Mouse (Mus musculus): Measurements from ENCODE around the gene Rhpn2.

The Rhpn2 gene

DNA sequence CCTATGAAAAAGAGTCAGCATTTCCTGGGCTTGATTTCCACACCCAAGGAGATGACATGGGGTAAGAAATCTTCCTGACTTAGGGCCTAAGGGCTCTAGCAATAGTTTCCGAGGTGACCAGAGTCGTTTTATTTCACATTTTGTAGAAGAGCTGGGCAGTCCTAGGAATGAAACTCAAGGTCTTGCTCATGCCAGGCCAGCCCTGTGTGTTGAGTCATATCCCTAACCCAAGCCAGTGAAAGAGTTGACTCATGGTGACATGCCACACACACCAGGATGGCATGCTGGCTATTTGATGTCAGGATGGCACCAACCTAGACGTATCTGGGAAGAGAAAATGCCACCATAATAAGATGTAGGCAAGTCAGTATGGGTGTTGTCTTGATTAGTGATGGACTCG lies 15.1 kb downstream of the Rhpn2 start:
- no peak for DNase-seq

DNA sequence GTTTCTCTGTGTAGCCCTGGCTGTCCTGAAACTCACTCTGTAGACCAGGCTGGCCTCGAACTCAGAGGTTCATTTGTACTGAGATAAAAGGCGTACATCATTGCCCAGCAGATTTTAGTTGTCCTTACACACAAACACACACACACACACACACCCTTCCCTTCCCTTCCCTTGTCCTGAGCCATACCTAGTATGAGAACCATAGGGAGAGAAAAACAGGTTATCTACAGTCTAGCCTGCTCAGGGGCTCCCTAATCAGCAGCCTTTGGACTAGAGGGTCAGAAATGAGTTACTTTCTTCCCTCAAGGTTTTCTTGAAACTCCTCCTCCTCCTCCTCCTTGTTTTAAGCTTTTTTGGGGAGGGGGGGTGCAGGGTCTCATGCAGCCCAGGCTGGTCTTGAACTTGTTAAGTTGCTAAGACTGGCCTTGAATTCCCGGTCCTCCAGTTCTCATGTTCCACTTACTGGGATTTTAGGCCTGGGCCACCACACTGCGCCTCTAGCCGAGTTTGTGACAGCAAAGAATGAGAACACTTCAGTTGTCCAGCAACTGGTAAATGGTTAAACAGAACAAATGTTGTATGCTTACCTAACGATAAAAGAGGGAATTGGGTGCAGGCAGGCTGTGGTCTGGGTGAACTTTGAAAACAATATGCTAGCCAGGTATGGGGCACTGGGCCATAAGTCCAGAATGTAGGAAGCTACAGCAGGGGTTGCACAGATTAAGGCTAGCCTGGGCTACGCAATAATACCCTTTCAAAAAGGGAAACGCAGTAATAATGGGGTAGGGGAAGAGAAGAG lies 16.1 kb downstream of the Rhpn2 start:
- DNase-seq, result no peak

DNA sequence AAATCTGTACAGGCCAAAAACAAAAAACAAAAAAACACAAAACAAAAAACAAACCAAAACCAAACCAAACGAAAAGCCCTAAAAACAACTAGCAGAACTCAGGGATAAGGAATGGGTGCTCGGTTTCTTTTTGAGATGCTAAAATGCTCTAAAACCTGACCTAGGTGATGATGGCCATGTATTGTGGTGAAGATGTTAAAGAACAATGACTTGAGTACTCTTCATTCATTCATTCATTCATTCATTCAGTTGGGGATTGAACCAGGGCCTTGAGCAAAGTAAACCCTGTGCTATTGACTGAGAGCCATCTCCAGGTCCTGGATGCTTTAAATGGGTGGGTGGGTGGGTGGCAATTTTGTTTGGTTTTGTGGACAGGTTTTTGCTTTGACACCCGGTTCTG lies 17.2 kb downstream of the Rhpn2 start:
- no peak for DNase-seq

GRCm38 (mm10) chr7:35353306-35353705 lies 19.3 kb downstream of the Rhpn2 start:
- DNase-seq, result no peak

- no peak for DNase-seq
These were observed 21.4 kb downstream of the Rhpn2 start for GRCm38 (mm10) chr7:35355303-35355872.

- DNase-seq, result peak in 1 of 2 experiments; percentile 31
These were observed 23.7 kb downstream of the Rhpn2 start for GRCm38 (mm10) chr7:35357621-35358020.

DNA sequence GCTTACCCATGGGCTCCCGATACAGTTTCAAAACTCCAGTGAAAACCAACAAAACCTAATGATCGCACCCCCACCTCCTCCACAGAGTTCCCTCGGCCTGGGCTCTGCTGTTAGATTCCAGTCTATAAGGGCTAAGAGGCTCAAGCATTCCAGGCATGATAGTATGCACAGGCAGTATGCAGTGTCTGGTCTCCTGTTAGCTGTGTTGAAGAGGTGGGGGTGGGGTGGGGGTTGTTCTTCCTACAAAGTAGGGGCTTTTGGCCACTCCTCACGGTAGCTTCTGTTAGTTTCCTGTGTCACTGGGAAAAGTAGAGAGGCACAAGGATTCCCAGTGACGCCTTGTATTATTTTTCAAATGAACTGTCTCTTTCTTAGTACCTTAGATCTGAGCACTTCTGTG lies 28.3 kb downstream of the Rhpn2 start:
- no peak for DNase-seq

DNA sequence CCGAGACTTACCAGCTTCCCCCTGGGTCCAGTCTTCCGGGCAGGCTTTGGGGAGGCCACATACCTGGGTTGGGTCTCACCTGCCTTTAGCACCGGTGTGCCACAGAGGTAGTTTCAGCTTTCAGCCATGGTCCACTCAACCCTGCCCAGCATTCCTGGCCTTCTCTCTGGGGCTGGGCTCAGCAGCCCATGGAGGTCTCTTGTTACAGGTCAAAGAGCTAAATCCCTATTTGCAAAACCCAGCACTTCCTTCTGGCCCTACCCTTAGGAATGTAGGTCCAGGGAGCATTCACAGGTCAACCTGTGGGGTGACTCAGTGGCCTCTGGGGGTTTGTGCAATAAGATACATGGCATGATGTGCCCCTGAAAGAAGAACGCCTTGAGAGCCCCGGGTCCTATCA lies 28.9 kb downstream of the Rhpn2 start:
- no peak for DNase-seq

DNA sequence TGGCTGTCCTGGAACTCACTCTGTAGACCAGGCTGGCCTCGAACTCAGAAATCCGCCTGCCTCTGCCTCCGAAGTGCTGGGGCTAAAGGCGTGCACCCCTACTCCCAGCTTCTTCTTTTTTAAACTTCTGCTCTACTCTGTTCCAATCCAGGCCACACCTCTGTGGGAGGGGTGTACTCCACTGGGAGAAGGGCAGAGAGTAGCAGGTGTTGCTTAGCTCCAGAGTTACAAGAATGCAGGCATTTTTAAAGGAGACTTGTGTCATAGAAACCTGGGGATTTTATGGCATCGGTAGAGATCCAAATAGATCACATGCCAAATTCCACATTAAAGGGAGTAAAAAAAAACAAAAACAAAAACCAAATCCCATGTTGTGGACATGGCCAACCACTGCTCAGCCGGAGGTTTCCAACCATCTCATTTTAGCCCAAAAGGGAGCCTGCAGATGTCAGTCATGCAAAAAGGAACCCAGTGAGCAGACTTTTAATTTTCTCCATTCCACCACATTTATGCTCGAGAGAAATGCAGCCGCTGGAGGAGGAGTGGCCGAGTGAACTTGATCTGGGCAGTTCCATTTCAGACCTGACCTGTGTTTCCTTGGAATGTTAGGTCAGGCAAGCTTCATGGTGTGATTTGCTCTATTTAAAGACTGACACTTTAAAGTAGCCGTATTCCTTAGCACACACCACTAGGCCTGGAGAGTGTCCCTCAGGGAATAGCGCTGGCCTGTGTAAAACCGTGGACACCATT lies 31.4 kb downstream of the Rhpn2 start:
- DNase-seq, result no peak

GRCm38 (mm10) chr7:35371096-35371495 lies 37.1 kb downstream of the Rhpn2 start:
- DNase-seq, result no peak

- no peak for DNase-seq
These were observed 38.6 kb downstream of the Rhpn2 start for GRCm38 (mm10) chr7:35372483-35373017.

DNA sequence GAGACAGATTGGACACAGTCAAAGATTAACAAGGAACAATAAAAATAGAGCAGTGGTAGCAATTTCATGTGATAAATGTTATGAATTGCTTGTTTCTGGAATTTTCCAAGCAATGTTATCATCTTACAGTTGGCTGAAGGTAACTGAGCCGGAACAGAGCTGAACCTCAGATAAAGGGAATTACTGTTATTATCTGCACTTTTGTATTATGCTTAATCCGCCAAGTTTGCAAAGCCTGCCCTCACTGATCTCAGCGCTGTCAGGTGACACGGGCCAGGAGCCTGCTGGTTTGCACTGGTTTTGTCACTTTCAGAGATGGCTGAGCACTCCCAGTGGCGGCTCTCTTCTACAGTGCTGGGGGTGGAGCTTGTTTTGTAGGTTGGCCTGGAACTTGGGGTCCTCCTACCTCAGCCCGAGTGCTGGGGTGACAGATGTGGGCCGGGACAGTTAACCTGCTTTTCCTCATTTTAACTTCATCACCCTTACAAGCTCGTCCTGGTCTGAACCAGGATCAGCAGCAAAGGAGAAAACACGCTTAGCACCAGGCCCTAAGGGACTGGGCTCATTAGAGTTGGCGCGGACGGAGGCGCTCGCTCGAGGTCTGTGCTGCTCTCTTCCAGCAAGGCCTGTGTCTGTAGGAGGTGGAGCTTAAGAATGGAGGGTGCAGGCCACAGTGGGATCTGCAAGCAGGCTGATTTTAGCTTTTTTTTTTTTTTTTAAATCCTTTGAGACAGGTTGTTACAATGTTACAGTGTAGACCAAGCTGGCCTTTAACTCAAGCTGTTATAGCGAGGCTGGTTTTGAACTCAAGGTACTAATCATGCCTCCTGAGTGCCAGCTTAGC lies 39.4 kb downstream of the Rhpn2 start:
- no peak for DNase-seq

- DNase-seq, result no peak
These were observed 40.3 kb downstream of the Rhpn2 start for GRCm38 (mm10) chr7:35374265-35374664.

DNA sequence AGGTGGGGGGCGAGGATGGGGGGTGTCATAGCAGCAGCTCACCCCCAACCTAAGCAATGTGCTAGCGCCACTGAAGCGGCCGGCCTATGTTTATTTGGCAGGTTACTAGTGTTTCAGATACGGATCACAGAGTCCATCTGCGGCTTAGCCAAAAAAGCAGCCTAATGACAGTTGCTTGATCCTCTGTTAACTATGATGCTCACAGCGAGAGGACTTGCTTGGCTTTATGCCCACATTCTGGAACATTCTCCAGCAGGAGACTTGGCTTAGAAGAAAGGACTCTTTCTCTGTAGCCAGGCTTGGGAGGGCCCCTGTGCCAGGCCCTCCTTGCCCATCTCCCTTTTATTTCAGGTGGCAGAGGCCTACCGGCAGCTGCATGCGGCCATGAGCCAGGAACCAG lies 42.7 kb downstream of the Rhpn2 start:
- DNase-seq, result peak; percentile 51 to 62

- DNase-seq, result no peak
These were observed 45.6 kb downstream of the Rhpn2 start for GRCm38 (mm10) chr7:35379492-35380119.

DNA sequence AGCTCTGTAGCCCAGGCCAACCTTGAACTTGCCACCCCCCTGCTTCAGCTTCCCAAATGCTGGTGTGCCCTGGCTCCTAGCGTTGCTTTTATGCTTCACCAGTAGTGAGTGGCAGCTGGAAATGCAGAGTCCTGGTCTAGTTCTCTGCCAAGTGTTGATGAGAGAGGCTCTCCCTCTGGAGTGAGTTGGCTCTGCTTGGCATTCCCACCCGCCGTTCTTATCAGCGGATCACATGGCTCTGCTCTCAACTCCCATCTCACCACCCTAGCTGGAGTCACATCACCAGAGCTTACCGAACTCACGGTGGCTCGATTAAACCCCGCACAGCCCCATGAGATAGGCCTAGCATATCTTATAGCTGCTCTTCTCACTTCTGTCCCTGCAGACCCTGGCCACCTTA lies 46.4 kb downstream of the Rhpn2 start:
- no peak for DNase-seq

DNA sequence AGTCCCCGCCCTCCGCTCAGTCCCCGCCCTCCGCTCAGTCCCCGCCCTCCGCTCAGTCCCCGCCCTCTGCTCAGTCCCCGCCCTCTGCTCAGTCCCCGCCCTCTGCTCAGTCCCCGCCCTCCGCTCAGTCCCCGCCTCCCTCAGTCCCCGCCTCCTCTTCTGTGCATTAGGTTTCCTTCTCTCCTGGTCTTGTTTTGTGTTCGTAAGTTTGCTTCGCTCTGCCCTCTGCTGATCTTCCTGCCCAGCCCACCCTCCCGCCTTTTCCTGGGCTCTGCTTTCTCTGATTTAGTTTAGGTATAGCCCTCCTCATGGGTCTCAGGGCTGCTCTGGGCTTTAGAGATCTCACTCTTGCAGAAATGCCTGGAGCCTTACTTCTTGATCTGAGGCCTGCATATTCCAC lies 47.9 kb downstream of the Rhpn2 start:
- no peak for DNase-seq

DNA sequence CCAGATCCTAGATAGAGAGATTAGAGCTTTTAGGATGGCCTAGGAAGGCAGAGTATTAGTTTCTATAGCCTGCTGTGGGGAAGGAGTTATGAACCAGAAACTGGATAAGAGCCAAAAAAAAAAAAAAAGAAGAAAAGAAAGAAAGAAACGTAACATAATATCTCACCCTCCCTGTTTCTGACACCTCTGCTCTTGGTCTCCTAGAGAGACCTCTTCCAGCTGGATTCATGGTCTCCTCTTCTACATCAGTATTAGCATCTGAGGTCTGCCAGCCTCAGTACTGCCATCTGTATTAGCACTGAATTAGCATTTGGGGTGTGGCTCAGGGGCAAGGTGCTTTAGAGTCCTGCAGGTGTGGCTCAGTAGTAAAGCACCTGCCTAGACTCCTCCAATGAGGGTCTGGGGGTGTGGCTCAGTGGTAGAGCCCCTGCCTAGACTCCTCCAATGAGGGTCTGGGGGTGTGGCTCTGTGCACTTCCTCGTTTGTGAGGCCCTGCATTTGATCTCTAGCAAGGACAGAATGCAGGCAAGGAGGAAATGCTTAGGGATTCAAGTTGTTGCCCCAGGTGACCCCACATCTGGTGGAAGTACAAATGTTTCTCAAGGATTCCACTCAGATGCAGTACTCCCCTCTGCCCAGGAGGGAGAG lies 48.9 kb downstream of the Rhpn2 start:
- no peak for DNase-seq

- no peak for DNase-seq
These were observed 52.6 kb downstream of the Rhpn2 start for GRCm38 (mm10) chr7:35386525-35386952.

DNA sequence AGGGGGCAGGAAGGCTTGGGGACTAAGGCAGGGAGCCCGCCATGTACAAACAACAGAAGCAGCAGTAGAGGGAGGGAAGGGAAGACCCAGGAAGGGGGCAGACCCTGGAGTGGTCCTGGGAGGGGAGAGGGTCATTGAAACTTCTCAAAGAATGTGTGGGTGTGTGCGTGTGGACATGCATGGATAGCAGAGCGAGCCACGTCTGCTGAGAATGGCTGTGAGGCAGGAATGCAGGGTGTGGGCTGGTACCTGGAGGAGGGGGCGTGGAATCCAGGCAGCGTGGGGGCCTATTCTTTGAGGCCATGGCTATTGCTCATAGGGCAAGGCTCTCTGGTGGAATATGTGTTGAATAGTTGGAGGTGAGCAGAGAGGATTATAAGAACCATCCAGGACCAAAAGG lies 54.7 kb downstream of the Rhpn2 start:
- DNase-seq, result no peak

DNA sequence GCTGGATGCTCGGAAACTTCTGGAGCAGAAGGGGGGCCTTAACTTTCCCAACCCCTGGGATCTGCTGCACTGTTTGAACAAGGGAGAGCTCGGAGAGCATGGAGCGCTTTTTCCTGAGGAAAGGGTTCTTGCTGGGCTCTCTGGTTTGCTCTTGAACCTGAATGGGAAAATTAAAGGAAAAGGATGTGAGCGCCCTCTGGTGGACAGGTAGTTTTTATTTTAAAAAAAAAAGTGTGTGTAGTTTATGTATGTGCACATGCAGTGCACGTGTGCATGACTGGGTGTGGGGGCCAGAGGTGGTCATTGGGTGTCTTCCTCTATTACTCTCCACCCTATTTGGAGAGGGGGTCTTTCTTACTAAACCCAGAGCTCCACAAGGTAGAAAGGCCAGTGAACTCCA lies 59.0 kb downstream of the Rhpn2 start:
- DNase-seq, result peak; percentile 38 to 46

All from cerebellum, adult 18-20 months (tissue).